Mouse (Mus musculus): ENCODE measurements around the gene Olfr690. TPM values are rescaled to one million over a fixed set of nuclear protein-coding genes. Genes with fewer than 3 reads are reported as not detected.
"Not testable (repeated sequence)": the region's sequence is repeated elsewhere in the genome, so short reads cannot be mapped to it uniquely, and the experiment has no call there.

Gene Olfr690
- polyA plus RNA-seq, 1 experiment: not detected

GRCm38 (mm10) chr7:105367930-105368329 is 34.0 kb upstream of the Olfr690 start, which contains the start of gene Olfr692:
Gene Olfr692, plus strand, starts transcription at chr7:105368230.
- 97% methylated on average over 1 of the region's 1 CpGs for WGBS
- Histone ChIP-seq H3K27me3 (ENCODE audit: control insufficient read depth, insufficient read depth, low read length) (no peaks in the 10 kb centered on the region), H3K36me3 (ENCODE audit: control insufficient read depth, insufficient read depth, low read length) (no peaks in the 10 kb centered on the region), H3K27ac (ENCODE audit: control insufficient read depth, insufficient read depth, low read length) (no peak within 1 kb of the TSS), H3K4me3 (ENCODE audit: control insufficient read depth, insufficient read depth, low read length) (no peak within 1 kb of the TSS), H3K4me1 (replicated peaks; ENCODE audit: control insufficient read depth, insufficient read depth, low read length) (no peaks in the 10 kb centered on the region)
- DNase-seq: no peak
- TF ChIP-seq CTCF (IDR thresholded peaks at IDR 0.05; ENCODE audit: borderline replicate concordance, control insufficient read depth, extremely low read depth, insufficient read depth, low read length, poor library complexity) (no peak), POLR2A (IDR thresholded peaks at IDR 0.05; ENCODE audit: control insufficient read depth, extremely low read depth, insufficient read depth, low read length, poor library complexity) (no peak)

GRCm38 (mm10) chr7:105367268-105367667 is 33.4 kb upstream of the Olfr690 start:
- Histone ChIP-seq H3K27me3 (ENCODE audit: control insufficient read depth, insufficient read depth, low read length) (no peaks in the 10 kb centered on the region), H3K27ac (ENCODE audit: control insufficient read depth, insufficient read depth, low read length) (no peak overlapping the region), H3K4me3 (ENCODE audit: control insufficient read depth, insufficient read depth, low read length) (no peak overlapping the region), H3K36me3 (ENCODE audit: control insufficient read depth, insufficient read depth, low read length) (no peaks in the 10 kb centered on the region), H3K4me1 (replicated peaks; ENCODE audit: control insufficient read depth, insufficient read depth, low read length) (no peaks in the 10 kb centered on the region)
- no peak for DNase-seq
- 85% methylated on average over 5 of the region's 5 CpGs for WGBS
- no peak for TF ChIP-seq CTCF (IDR thresholded peaks at IDR 0.05; ENCODE audit: borderline replicate concordance, control insufficient read depth, extremely low read depth, insufficient read depth, low read length, poor library complexity)
- no peak for TF ChIP-seq POLR2A (IDR thresholded peaks at IDR 0.05; ENCODE audit: control insufficient read depth, extremely low read depth, insufficient read depth, low read length, poor library complexity)

GRCm38 (mm10) chr7:105361713-105362112 is 27.8 kb upstream of the Olfr690 start:
- Histone ChIP-seq H3K27me3 (ENCODE audit: control insufficient read depth, insufficient read depth, low read length) (no peaks in the 10 kb centered on the region), H3K4me1 (replicated peaks; ENCODE audit: control insufficient read depth, insufficient read depth, low read length) (no peaks in the 10 kb centered on the region), H3K36me3 (ENCODE audit: control insufficient read depth, insufficient read depth, low read length) (no peaks in the 10 kb centered on the region), H3K27ac (ENCODE audit: control insufficient read depth, insufficient read depth, low read length) (no peak overlapping the region), H3K4me3 (ENCODE audit: control insufficient read depth, insufficient read depth, low read length) (no peak overlapping the region)
- TF ChIP-seq POLR2A (IDR thresholded peaks at IDR 0.05; ENCODE audit: control insufficient read depth, extremely low read depth, insufficient read depth, low read length, poor library complexity) (no peak), CTCF (IDR thresholded peaks at IDR 0.05; ENCODE audit: borderline replicate concordance, control insufficient read depth, extremely low read depth, insufficient read depth, low read length, poor library complexity) (no peak)
- WGBS: 91% methylated on average over 2 of the region's 2 CpGs
- DNase-seq: no peak

- not testable (repeated sequence) for H3K4me1 ChIP-seq (replicated peaks; ENCODE audit: control insufficient read depth, insufficient read depth, low read length); DNase-seq; H3K36me3 ChIP-seq (ENCODE audit: control insufficient read depth, insufficient read depth, low read length); H3K4me3 ChIP-seq (ENCODE audit: control insufficient read depth, insufficient read depth, low read length); H3K27me3 ChIP-seq (ENCODE audit: control insufficient read depth, insufficient read depth, low read length); H3K27ac ChIP-seq (ENCODE audit: control insufficient read depth, insufficient read depth, low read length)
- 98% methylated on average over 1 of the region's 2 CpGs for WGBS
Observed at GRCm38 (mm10) chr7:105356487-105356886, 22.6 kb upstream of the Olfr690 start.

GRCm38 (mm10) chr7:105356064-105356463 is 22.2 kb upstream of the Olfr690 start:
- H3K27ac ChIP-seq (ENCODE audit: control insufficient read depth, insufficient read depth, low read length); H3K4me3 ChIP-seq (ENCODE audit: control insufficient read depth, insufficient read depth, low read length); H3K36me3 ChIP-seq (ENCODE audit: control insufficient read depth, insufficient read depth, low read length); DNase-seq; H3K27me3 ChIP-seq (ENCODE audit: control insufficient read depth, insufficient read depth, low read length); H3K4me1 ChIP-seq (replicated peaks; ENCODE audit: control insufficient read depth, insufficient read depth, low read length): not testable (repeated sequence)
- WGBS: no CpG with 5 or more reads among the region's 5 CpGs

- DNase-seq: no peak
- TF ChIP-seq CTCF (IDR thresholded peaks at IDR 0.05; ENCODE audit: borderline replicate concordance, control insufficient read depth, extremely low read depth, insufficient read depth, low read length, poor library complexity) (no peak), POLR2A (IDR thresholded peaks at IDR 0.05; ENCODE audit: control insufficient read depth, extremely low read depth, insufficient read depth, low read length, poor library complexity) (no peak)
- Histone ChIP-seq H3K4me3 (ENCODE audit: control insufficient read depth, insufficient read depth, low read length) (no peak overlapping the region), H3K27ac (ENCODE audit: control insufficient read depth, insufficient read depth, low read length) (no peak overlapping the region), H3K27me3 (ENCODE audit: control insufficient read depth, insufficient read depth, low read length) (no peaks in the 10 kb centered on the region), H3K36me3 (ENCODE audit: control insufficient read depth, insufficient read depth, low read length) (no peaks in the 10 kb centered on the region), H3K4me1 (replicated peaks; ENCODE audit: control insufficient read depth, insufficient read depth, low read length) (no peaks in the 10 kb centered on the region)
- 84% methylated on average over 2 of the region's 2 CpGs for WGBS
Observed at GRCm38 (mm10) chr7:105342752-105343151, 8.8 kb upstream of the Olfr690 start.

- no peak within 1 kb of the TSS for H3K4me3 ChIP-seq (ENCODE audit: control insufficient read depth, insufficient read depth, low read length)
- no peak for TF ChIP-seq POLR2A (IDR thresholded peaks at IDR 0.05; ENCODE audit: control insufficient read depth, extremely low read depth, insufficient read depth, low read length, poor library complexity)
- TF ChIP-seq CTCF (IDR thresholded peaks at IDR 0.05; ENCODE audit: borderline replicate concordance, control insufficient read depth, extremely low read depth, insufficient read depth, low read length, poor library complexity): no peak
- no peaks in the 10 kb centered on the region for H3K4me1 ChIP-seq (replicated peaks; ENCODE audit: control insufficient read depth, insufficient read depth, low read length)
- DNase-seq: no peak
- H3K36me3 ChIP-seq (ENCODE audit: control insufficient read depth, insufficient read depth, low read length): no peaks in the 10 kb centered on the region
- H3K27ac ChIP-seq (ENCODE audit: control insufficient read depth, insufficient read depth, low read length): no peak within 1 kb of the TSS
- 44% methylated on average over 1 of the region's 1 CpGs for WGBS
- H3K27me3 ChIP-seq (ENCODE audit: control insufficient read depth, insufficient read depth, low read length): no peaks in the 10 kb centered on the region
Observed at GRCm38 (mm10) chr7:105342170-105342569, 8.3 kb upstream of the Olfr690 start, which contains the start of gene Olfr691. Gene Olfr691, minus strand, starts transcription at chr7:105342270.

Measured in thymus, adult 2 months (tissue).